Mouse (Mus musculus) testis, adult 2 months (tissue): Measurements from ENCODE around the gene Ptpn1.

Experiments used
- CTCF ChIP-seq: fragments of 200-500 bp; IDR thresholded peaks from 2 replicates; pipeline ENCODE4 v1.5.1; 2012; ENCODE audit warnings: low read depth, mild to moderate bottlenecking, inconsistent platforms, low read length, moderate library complexity; ENCODE audit not compliant: control insufficient read depth, insufficient read depth, insufficient replicate concordance
- POLR2A ChIP-seq: fragments of 200-500 bp; IDR thresholded peaks from 2 replicates; pipeline ENCODE4 v1.6.1; 2012; ENCODE audit warnings: low read depth, mild to moderate bottlenecking, inconsistent platforms, low read length, moderate library complexity; ENCODE audit not compliant: control insufficient read depth

DNA sequence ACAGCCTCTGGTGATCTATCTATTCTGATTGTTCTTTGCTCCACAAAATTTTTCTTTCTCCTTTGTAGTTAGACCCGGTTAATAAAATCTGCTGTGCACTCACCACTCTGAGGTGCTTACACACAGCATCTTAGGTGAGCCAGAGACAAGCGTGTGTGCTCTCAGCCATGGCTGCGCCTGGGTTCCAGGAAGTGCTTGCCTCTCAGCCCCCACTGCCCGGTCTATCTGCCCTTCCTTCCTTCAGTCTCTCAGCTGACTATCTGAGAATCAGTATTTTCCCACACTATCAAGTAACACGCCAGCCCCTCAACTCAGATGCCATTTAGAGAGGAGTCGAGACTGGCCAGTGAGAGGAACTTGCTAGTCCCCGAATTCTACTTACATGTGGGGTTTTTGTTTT, 28.1 kb downstream of the Ptpn1 start:
- TF ChIP-seq POLR2A (no peak), CTCF (no peak)
